In genomic region chr6:108876052-108876451, GRCm38 (mm10) we compare ENCODE assay signal across 8 mouse cellular contexts. TPM values are rescaled to one million over a fixed set of nuclear protein-coding genes. Genes with fewer than 3 reads are reported as not detected.
DNase-seq lines count a peak whose midpoint lies in the region; ATAC-seq lines count a peak whose summit lies in the region.

No protein-coding gene starts in this region.

- peak; percentile 57; the same call in 1 of the 2 replicates for ATAC-seq in forebrain, embryonic 14.5 days
- no peak for ATAC-seq in forebrain, embryonic 12.5 days (ENCODE audit: low FRiP score)
- peak; percentile 60; the same call in 1 of the 2 replicates for ATAC-seq in heart, embryonic 15.5 days (replicated peaks; ENCODE audit: insufficient number of reproducible peaks, insufficient read depth, low FRiP score, low read depth)
- ATAC-seq in neural tube, embryonic 15.5 days (ENCODE audit: low FRiP score): peak; percentile 8; the same call in 1 of the 2 replicates

- DNase-seq in forebrain, embryonic 14.5 days (ENCODE audit: low spot score): peak; percentile 24
- peak; percentile 38 for DNase-seq in ES-CJ7 (ENCODE audit: low read depth, low spot score)
- peak; percentile 62 for DNase-seq in kidney, postnatal 14 days
- DNase-seq in urinary bladder, adult 18-20 months (ENCODE audit: low spot score in 2 of 2): no peak
- no peak for DNase-seq in adrenal gland, adult 8-10 months

- no peak overlapping the region for H3K9ac ChIP-seq in forebrain, embryonic 14.5 days (ENCODE audit: low read length)
- H3K9ac ChIP-seq in forebrain, embryonic 12.5 days: no peak overlapping the region
- no peak overlapping the region for H3K9ac ChIP-seq in heart, embryonic 15.5 days
- no peak overlapping the region for H3K9ac ChIP-seq in neural tube, embryonic 15.5 days (replicated peaks)

- no peaks in the 10 kb centered on the region for H3K27me3 ChIP-seq in forebrain, embryonic 14.5 days (replicated peaks; ENCODE audit: control insufficient read depth, insufficient read depth, low read length)
- no peaks in the 10 kb centered on the region for H3K27me3 ChIP-seq in forebrain, embryonic 12.5 days
- H3K27me3 ChIP-seq in heart, embryonic 15.5 days: no peaks in the 10 kb centered on the region
- H3K27me3 ChIP-seq in neural tube, embryonic 15.5 days (replicated peaks): no peaks in the 10 kb centered on the region

- no peak overlapping the region for H3K4me2 ChIP-seq in forebrain, embryonic 14.5 days (ENCODE audit: low read length)
- no peak overlapping the region for H3K4me2 ChIP-seq in forebrain, embryonic 12.5 days
- peak overlapping the region; percentile 42 for H3K4me2 ChIP-seq in heart, embryonic 15.5 days
- H3K4me2 ChIP-seq in neural tube, embryonic 15.5 days: peak overlapping the region; percentile 15; the same call in 1 of the 2 replicates

- no peaks in the 10 kb centered on the region for H3K9me3 ChIP-seq in forebrain, embryonic 14.5 days (replicated peaks; ENCODE audit: control insufficient read depth, low read length)
- peaks cover under 1% of the 10 kb centered on the region; the same call in 1 of the 2 replicates for H3K9me3 ChIP-seq in forebrain, embryonic 12.5 days
- no peaks in the 10 kb centered on the region for H3K9me3 ChIP-seq in heart, embryonic 15.5 days (replicated peaks)
- H3K9me3 ChIP-seq in neural tube, embryonic 15.5 days (replicated peaks): no peaks in the 10 kb centered on the region

- H3K4me3 ChIP-seq in forebrain, embryonic 14.5 days (ENCODE audit: low read depth, low read length): no peak overlapping the region
- H3K4me3 ChIP-seq in forebrain, embryonic 12.5 days (replicated peaks): no peak overlapping the region
- H3K4me3 ChIP-seq in heart, embryonic 15.5 days: 0 out of 2 replicates have a peak overlapping the region, but pooled peaks have one; percentile 1
- H3K4me3 ChIP-seq in neural tube, embryonic 15.5 days (replicated peaks): no peak overlapping the region

- H3K4me1 ChIP-seq in forebrain, embryonic 14.5 days (ENCODE audit: control insufficient read depth, insufficient read depth, low read length): no peaks in the 10 kb centered on the region
- peaks cover 8% of the 10 kb centered on the region for H3K4me1 ChIP-seq in forebrain, embryonic 12.5 days
- H3K4me1 ChIP-seq in heart, embryonic 15.5 days (replicated peaks): no peaks in the 10 kb centered on the region
- peaks cover 7% of the 10 kb centered on the region for H3K4me1 ChIP-seq in neural tube, embryonic 15.5 days

- no peaks in the 10 kb centered on the region for H3K36me3 ChIP-seq in forebrain, embryonic 14.5 days (ENCODE audit: control insufficient read depth, insufficient read depth, low read length)
- H3K36me3 ChIP-seq in forebrain, embryonic 12.5 days (replicated peaks): no peaks in the 10 kb centered on the region
- no peaks in the 10 kb centered on the region for H3K36me3 ChIP-seq in heart, embryonic 15.5 days
- H3K36me3 ChIP-seq in neural tube, embryonic 15.5 days: no peaks in the 10 kb centered on the region

- WGBS in forebrain, embryonic 14.5 days: 23% methylated on average over 5 of the region's 5 CpGs
- 41% methylated on average over 5 of the region's 5 CpGs for WGBS in forebrain, embryonic 12.5 days
- WGBS in heart, embryonic 15.5 days: 17% methylated on average over 5 of the region's 5 CpGs
- WGBS in neural tube, embryonic 15.5 days: 26% methylated on average over 5 of the region's 5 CpGs

- H3K27ac ChIP-seq in forebrain, embryonic 14.5 days (ENCODE audit: low read depth, low read length): no peak overlapping the region
- no peak overlapping the region for H3K27ac ChIP-seq in forebrain, embryonic 12.5 days
- peak overlapping the region; percentile 18; the same call in 1 of the 2 replicates for H3K27ac ChIP-seq in heart, embryonic 15.5 days
- no peak overlapping the region for H3K27ac ChIP-seq in neural tube, embryonic 15.5 days (replicated peaks)

RNA-seq across cellular contexts. Expression of gene Edem1, which starts 47.6 kb away (rescaled TPM):
- 7.5 and 11.4 TPM in 2 replicates for polyA plus RNA-seq in forebrain, embryonic 14.5 days (2014; fragmentation: Nextera tagmentation; extraction: Ambion mirVana)
- polyA plus RNA-seq in forebrain, embryonic 12.5 days (2016; fragmentation: Nextera tagmentation; extraction: Ambion mirVana): 19.2 and 19.3 TPM in 2 replicates
- polyA plus RNA-seq in heart, embryonic 15.5 days (2015; fragmentation: Nextera tagmentation; extraction: Ambion mirVana): 10.7 and 15.1 TPM in 2 replicates
- polyA plus RNA-seq in neural tube, embryonic 15.5 days (2015; fragmentation: Nextera tagmentation; extraction: Ambion mirVana): 5.3 and 11.6 TPM in 2 replicates
- 10 to 100 TPM; 47.9 to 57.0 (median 51.4) TPM for total RNA-seq in adrenal gland, adult 8-10 months (2022)

Comparison
In these comparisons a context has a peak if more than half of its experiments do, and no peak if none do; other contexts are left out.
1. DNase-seq: peak in forebrain, embryonic 14.5 days (single experiment), ES-CJ7 (single experiment) and kidney, postnatal 14 days (single experiment); none in urinary bladder, adult 18-20 months (0 of 2) and adrenal gland, adult 8-10 months (single experiment).
2. H3K4me2 ChIP-seq: peak in heart, embryonic 15.5 days (single experiment) and neural tube, embryonic 15.5 days (single experiment); none in forebrain, embryonic 14.5 days (single experiment) and forebrain, embryonic 12.5 days (single experiment).